Mouse (Mus musculus) NIH3T3 (cell line): ENCODE measurements at regions not wholly inside any gene's neighbourhood (a gene's known extent, or its start where the extent isn't known, plus 50 kb on each side); places are given as distances from the start of the nearest gene placed in this dataset.
A peak's percentile ranks its signal among the peaks of the same experiment; 100 is the strongest.

Experiments used
- DNase-seq: peaks from one replicate; pipeline ENCODE4 v3.0.0-alpha.2; 2012; ENCODE audit warnings: low read depth

GRCm38 (mm10) chr13:85035903-85036302 lies 153.3 kb upstream of the Ccnh start:
- DNase-seq, result no peak

GRCm38 (mm10) chr13:85036830-85037229 lies 152.4 kb upstream of the Ccnh start:
- no peak for DNase-seq

GRCm38 (mm10) chr13:85066585-85067550 lies 122.3 kb upstream of the Ccnh start:
- DNase-seq, result no peak

- no peak for DNase-seq
Observed at GRCm38 (mm10) chr13:85067551-85068283, 121.5 kb upstream of the Ccnh start.

- DNase-seq, result no peak
Observed at GRCm38 (mm10) chr13:85068403-85068802, 120.8 kb upstream of the Ccnh start.

GRCm38 (mm10) chr13:85083335-85083734 lies 105.9 kb upstream of the Ccnh start:
- DNase-seq, result no peak

- DNase-seq, result no peak
Observed at GRCm38 (mm10) chr13:85083742-85084141, 105.5 kb upstream of the Ccnh start.

- no peak for DNase-seq
Observed at GRCm38 (mm10) chr13:85096174-85096573, 93.0 kb upstream of the Ccnh start.

GRCm38 (mm10) chr13:85123309-85123708 lies 65.9 kb upstream of the Ccnh start:
- no peak for DNase-seq

- peak; percentile 49 for DNase-seq
Observed at GRCm38 (mm10) chr13:85126573-85127547, 62.3 kb upstream of the Ccnh start.

- DNase-seq, result no peak
Observed at GRCm38 (mm10) chr13:85127548-85127925, 61.7 kb upstream of the Ccnh start.
